Mouse (Mus musculus): ENCODE measurements at regions not wholly inside any gene's neighbourhood (a gene's known extent, or its start where the extent isn't known, plus 50 kb on each side); places are given as distances from the start of the nearest gene placed in this dataset.

DNA sequence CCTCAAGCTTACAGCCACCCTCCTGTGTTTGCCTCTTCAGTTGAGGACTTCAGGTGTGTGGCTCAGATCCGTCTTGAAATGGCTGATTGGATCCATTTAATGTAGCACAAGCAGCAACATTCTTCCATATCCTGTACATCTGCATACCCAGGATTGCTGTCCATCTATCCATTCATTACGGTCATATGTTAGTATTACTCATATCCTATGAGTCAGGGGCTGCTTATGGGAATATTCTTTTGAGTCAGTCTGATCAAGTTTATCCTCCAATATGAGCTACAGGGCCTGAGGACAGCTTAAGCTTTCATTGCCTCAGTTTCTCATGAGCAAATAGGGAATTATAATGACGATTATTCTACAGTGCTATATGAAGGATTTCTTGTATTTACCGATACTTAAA is 293.7 kb downstream of the Plpp3 start:
- Histone ChIP-seq H3K4me3 (no peak overlapping the region), H3K27ac (replicated peaks) (no peak overlapping the region), H3K36me3 (replicated peaks) (no peaks in the 10 kb centered on the region), H3K4me1 (peaks cover 7% of the 10 kb centered on the region), H3K27me3 (replicated peaks; ENCODE audit: low read depth, poor library complexity, severe bottlenecking) (no peaks in the 10 kb centered on the region), H3K9me3 (no peaks in the 10 kb centered on the region)
- no peak for DNase-seq (ENCODE audit: low spot score)
- 91% methylated on average over 4 of the region's 4 CpGs for WGBS

DNA sequence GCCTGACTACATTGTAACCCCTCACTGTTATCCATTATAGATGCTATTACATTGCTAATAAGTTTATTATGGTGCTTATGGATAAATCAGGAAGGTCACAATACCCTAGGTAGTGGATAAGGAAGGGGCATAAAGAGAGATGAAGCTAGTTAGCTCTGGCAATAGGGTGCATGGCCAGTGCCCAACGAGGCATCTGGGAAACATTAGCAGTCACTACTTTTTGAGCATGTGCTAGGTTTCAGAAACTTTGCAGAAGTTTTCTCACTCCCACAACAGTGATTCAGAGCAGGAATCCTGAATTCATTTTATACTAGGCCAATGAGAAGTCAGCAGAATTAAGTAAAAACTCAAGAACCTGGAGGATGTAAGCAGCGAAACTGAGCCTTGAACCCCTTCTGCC is 294.7 kb downstream of the Plpp3 start:
- H3K9me3 ChIP-seq, result no peaks in the 10 kb centered on the region
- H3K4me3 ChIP-seq, result no peak overlapping the region
- DNase-seq (ENCODE audit: low spot score), result no peak
- peaks cover 11% of the 10 kb centered on the region for H3K4me1 ChIP-seq
- H3K27me3 ChIP-seq (replicated peaks; ENCODE audit: low read depth, poor library complexity, severe bottlenecking), result no peaks in the 10 kb centered on the region
- H3K27ac ChIP-seq (replicated peaks), result no peak overlapping the region
- 85% methylated on average over 2 of the region's 2 CpGs for WGBS
- H3K36me3 ChIP-seq (replicated peaks), result no peaks in the 10 kb centered on the region

DNA sequence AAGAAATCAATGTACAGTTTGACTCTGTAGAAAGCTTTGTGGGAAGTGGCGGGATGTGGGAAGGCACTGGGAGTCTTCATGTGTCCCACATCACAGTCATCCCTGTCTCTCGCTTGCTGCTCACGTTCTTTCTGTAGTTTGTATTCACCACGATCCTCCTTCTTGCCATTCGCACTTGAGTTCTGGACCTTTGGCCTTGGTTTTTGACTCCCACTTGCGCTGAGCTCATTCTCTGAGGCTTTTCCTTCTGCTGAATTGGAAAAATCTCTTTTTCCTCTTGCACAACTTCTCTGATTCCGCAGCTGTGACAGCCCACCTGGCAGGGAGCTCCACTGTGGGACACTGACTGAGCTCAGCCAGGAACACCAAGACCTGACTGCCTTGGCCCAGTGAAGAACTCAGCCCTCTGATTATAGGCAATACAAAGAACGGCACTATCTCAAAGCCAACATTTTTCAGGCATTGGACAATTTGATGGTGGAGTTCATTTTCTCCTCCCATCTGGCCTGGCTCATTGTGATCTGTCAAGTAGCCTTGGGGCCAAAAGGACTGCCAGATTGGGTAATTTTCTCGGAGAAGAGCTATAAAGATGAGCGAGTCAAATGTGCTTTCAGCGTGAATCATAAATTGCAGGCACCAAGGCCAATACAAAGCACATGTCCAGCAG is 299.9 kb downstream of the Plpp3 start:
- H3K9me3 ChIP-seq, result no peaks in the 10 kb centered on the region
- H3K4me3 ChIP-seq, result no peak overlapping the region
- WGBS, result 79% methylated on average over 11 of the region's 11 CpGs
- no peak for DNase-seq (ENCODE audit: low spot score)
- no peak overlapping the region for H3K27ac ChIP-seq (replicated peaks)
- H3K36me3 ChIP-seq (replicated peaks), result no peaks in the 10 kb centered on the region
- H3K27me3 ChIP-seq (replicated peaks; ENCODE audit: low read depth, poor library complexity, severe bottlenecking), result no peaks in the 10 kb centered on the region
- peaks cover 17% of the 10 kb centered on the region for H3K4me1 ChIP-seq

GRCm38 (mm10) chr4:105459991-105460688 is 303.0 kb downstream of the Plpp3 start:
- no peaks in the 10 kb centered on the region for H3K9me3 ChIP-seq
- H3K4me3 ChIP-seq, result no peak overlapping the region
- no peaks in the 10 kb centered on the region for H3K36me3 ChIP-seq (replicated peaks)
- H3K27me3 ChIP-seq (replicated peaks; ENCODE audit: low read depth, poor library complexity, severe bottlenecking), result no peaks in the 10 kb centered on the region
- 88% methylated on average over 3 of the region's 3 CpGs for WGBS
- DNase-seq (ENCODE audit: low spot score), result no peak
- H3K4me1 ChIP-seq, result peaks cover 17% of the 10 kb centered on the region
- H3K27ac ChIP-seq (replicated peaks), result 0 out of 2 replicates have a peak overlapping the region, but pooled peaks have one; percentile 10

GRCm38 (mm10) chr4:105460689-105461005 is 303.5 kb downstream of the Plpp3 start:
- H3K4me3 ChIP-seq, result no peak overlapping the region
- 60% methylated on average over 2 of the region's 2 CpGs for WGBS
- H3K27ac ChIP-seq (replicated peaks), result no peak overlapping the region
- no peak for DNase-seq (ENCODE audit: low spot score)
- H3K27me3 ChIP-seq (replicated peaks; ENCODE audit: low read depth, poor library complexity, severe bottlenecking), result no peaks in the 10 kb centered on the region
- H3K9me3 ChIP-seq, result no peaks in the 10 kb centered on the region
- H3K4me1 ChIP-seq, result peaks cover 17% of the 10 kb centered on the region
- H3K36me3 ChIP-seq (replicated peaks), result no peaks in the 10 kb centered on the region

DNA sequence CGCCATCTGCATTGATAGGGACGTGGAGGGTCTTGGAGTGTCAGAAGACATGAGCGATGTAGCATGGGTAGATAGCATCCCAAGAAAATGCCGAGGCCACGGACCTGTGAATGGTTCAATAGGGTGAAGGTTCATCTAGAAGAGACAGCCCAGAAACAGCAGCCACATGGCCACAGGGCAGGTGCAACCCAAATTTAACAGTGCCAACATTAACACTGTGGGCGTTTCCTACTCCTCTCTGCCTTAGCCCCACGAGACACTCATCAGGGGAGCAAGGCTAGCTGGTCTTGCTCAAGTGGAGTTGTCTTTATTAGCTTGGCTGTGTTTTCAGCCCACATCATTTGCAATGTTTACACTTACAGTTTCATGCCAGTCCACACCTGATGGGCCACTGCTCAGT is 310.7 kb downstream of the Plpp3 start:
- Histone ChIP-seq H3K36me3 (replicated peaks) (no peaks in the 10 kb centered on the region), H3K9me3 (no peaks in the 10 kb centered on the region), H3K27me3 (replicated peaks; ENCODE audit: low read depth, poor library complexity, severe bottlenecking) (no peaks in the 10 kb centered on the region), H3K4me1 (peaks cover 15% of the 10 kb centered on the region), H3K4me3 (no peak overlapping the region), H3K27ac (replicated peaks) (no peak overlapping the region)
- 90% methylated on average over 7 of the region's 7 CpGs for WGBS
- DNase-seq (ENCODE audit: low spot score), result no peak

DNA sequence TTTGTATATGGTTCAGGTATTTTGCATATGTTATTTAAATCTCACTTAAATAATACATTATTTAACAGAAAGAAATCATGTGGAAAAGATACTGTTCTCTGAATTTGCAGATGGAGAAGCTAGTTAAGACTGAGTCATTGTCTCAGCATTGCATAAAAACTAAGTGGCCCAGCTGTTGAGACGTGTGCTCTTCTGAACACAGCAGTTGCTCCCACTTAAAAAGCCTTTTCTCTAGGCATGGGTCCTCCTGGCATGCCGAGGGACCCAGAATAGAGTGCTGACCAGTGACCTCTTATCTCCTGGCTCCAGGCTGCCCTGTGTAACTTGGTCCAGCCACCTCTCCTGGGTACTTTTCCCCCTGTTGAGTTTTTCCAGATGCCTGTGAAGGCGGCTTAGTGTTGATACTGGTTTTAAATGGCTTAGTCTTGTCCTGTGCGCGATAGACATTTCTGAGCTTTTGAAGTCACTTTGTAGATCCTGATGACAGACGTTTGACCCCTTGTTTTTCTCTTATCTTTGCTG is 312.2 kb downstream of the Plpp3 start:
- DNase-seq (ENCODE audit: low spot score), result no peak
- 64% methylated on average over 6 of the region's 6 CpGs for WGBS
- Histone ChIP-seq H3K4me1 (peaks cover 15% of the 10 kb centered on the region), H3K27me3 (replicated peaks; ENCODE audit: low read depth, poor library complexity, severe bottlenecking) (0 out of 2 replicates have a peak, but pooled peaks cover 3% of the 10 kb centered on the region), H3K27ac (replicated peaks) (no peak overlapping the region), H3K36me3 (replicated peaks) (no peaks in the 10 kb centered on the region), H3K4me3 (no peak overlapping the region), H3K9me3 (no peaks in the 10 kb centered on the region)

GRCm38 (mm10) chr4:105474765-105475560 is 314.7 kb upstream of the Gm12728 start:
- H3K36me3 ChIP-seq (replicated peaks), result no peaks in the 10 kb centered on the region
- peak; percentile 62 for DNase-seq (ENCODE audit: low spot score)
- peak overlapping the region; percentile 51; the same call in 1 of the 2 replicates for H3K27ac ChIP-seq (replicated peaks)
- H3K27me3 ChIP-seq (replicated peaks; ENCODE audit: low read depth, poor library complexity, severe bottlenecking), result 0 out of 2 replicates have a peak, but pooled peaks cover 3% of the 10 kb centered on the region
- WGBS, result 32% methylated on average over 11 of the region's 11 CpGs
- no peak overlapping the region for H3K4me3 ChIP-seq
- H3K4me1 ChIP-seq, result peaks cover 26% of the 10 kb centered on the region
- no peaks in the 10 kb centered on the region for H3K9me3 ChIP-seq

DNA sequence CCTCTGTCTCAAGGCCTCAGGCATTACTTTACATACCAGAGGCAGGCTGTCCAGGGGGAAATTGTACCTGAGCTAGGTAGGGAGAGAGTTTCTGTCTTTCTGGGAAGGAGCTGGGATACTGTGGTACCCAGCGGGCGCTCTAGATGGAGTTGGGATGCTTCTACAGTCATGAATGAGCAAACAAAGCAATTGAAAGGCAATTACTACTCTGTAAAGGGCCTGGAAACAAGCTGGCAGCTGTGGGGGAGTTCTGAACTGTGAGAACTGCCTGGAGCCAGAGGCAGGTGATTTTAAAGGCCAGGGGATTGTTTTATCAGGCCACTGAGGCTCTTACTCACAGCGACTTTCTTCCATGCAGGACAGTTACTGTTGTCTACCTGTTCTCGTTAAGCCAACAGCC is 313.3 kb upstream of the Gm12728 start:
- peak overlapping the region; percentile 45 for H3K27ac ChIP-seq (replicated peaks)
- no peaks in the 10 kb centered on the region for H3K9me3 ChIP-seq
- 0 out of 2 replicates have a peak, but pooled peaks cover 3% of the 10 kb centered on the region for H3K27me3 ChIP-seq (replicated peaks; ENCODE audit: low read depth, poor library complexity, severe bottlenecking)
- no peaks in the 10 kb centered on the region for H3K36me3 ChIP-seq (replicated peaks)
- 77% methylated on average over 4 of the region's 4 CpGs for WGBS
- peaks cover 26% of the 10 kb centered on the region for H3K4me1 ChIP-seq
- no peak for DNase-seq (ENCODE audit: low spot score)
- no peak overlapping the region for H3K4me3 ChIP-seq

DNA sequence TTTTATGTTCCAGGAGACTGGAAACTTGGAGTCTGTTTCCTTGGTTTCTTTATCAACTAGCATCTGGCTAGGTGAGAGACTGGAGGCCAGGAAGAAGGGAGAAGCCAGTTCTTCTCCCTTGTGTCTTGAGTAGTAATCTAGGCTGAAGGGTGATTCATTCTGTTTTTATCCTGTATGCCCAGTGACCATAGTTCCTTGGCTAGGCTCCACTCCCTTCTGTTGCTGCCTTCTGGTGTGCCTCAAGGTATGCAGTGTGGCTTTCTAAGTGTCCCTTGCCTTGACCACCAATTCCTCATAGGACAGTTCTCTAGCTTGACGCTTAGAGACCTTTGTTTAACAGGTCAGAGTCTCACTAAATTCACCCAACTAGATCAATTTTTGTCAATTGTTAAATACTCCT is 303.3 kb upstream of the Gm12728 start:
- WGBS, result 85% methylated on average over 1 of the region's 1 CpGs
- H3K4me1 ChIP-seq, result peaks cover 23% of the 10 kb centered on the region
- H3K27ac ChIP-seq (replicated peaks), result no peak overlapping the region
- no peaks in the 10 kb centered on the region for H3K9me3 ChIP-seq
- no peaks in the 10 kb centered on the region for H3K27me3 ChIP-seq (replicated peaks; ENCODE audit: low read depth, poor library complexity, severe bottlenecking)
- H3K4me3 ChIP-seq, result no peak overlapping the region
- H3K36me3 ChIP-seq (replicated peaks), result no peaks in the 10 kb centered on the region
- no peak for DNase-seq (ENCODE audit: low spot score)

GRCm38 (mm10) chr4:105496176-105496575 is 293.5 kb upstream of the Gm12728 start:
- no peaks in the 10 kb centered on the region for H3K36me3 ChIP-seq (replicated peaks)
- DNase-seq (ENCODE audit: low spot score), result no peak
- no peaks in the 10 kb centered on the region for H3K27me3 ChIP-seq (replicated peaks; ENCODE audit: low read depth, poor library complexity, severe bottlenecking)
- no peak overlapping the region for H3K27ac ChIP-seq (replicated peaks)
- H3K9me3 ChIP-seq, result no peaks in the 10 kb centered on the region
- peaks cover 6% of the 10 kb centered on the region; the same call in 1 of the 2 replicates for H3K4me1 ChIP-seq
- no peak overlapping the region for H3K4me3 ChIP-seq
- WGBS, result 95% methylated on average over 2 of the region's 2 CpGs

DNA sequence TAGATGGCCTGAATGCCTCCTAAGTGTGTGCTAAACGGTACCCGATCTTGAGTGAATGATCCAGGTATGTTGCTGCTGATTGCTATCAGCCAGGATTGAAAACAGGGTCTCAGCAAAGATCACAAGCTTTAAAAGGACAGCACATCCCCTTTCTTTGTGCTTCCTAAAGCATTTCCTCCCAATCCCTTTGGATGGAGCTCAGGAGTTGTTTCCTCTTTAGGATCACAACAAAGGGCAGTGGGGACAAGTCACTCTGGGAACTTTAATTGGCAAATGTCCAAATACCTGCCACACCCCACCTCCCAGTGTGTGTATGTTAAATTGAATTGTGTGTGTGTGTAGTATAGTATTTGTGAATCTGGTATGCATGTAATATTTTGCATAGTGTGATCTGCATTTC is 283.5 kb upstream of the Gm12728 start:
- peaks cover 1% of the 10 kb centered on the region; the same call in 1 of the 2 replicates for H3K9me3 ChIP-seq
- no peaks in the 10 kb centered on the region for H3K4me1 ChIP-seq
- H3K27ac ChIP-seq (replicated peaks), result no peak overlapping the region
- H3K27me3 ChIP-seq (replicated peaks; ENCODE audit: low read depth, poor library complexity, severe bottlenecking), result no peaks in the 10 kb centered on the region
- H3K36me3 ChIP-seq (replicated peaks), result no peaks in the 10 kb centered on the region
- 66% methylated on average over 2 of the region's 2 CpGs for WGBS
- no peak overlapping the region for H3K4me3 ChIP-seq
- DNase-seq (ENCODE audit: low spot score), result no peak

Data from embryonic facial prominence, embryonic 10.5 days (tissue).